Mouse (Mus musculus): ENCODE measurements around the gene Pdpr. TPM values are rescaled to one million over a fixed set of nuclear protein-coding genes. Genes with fewer than 3 reads are reported as not detected.
"Not testable (repeated sequence)": the region's sequence is repeated elsewhere in the genome, so short reads cannot be mapped to it uniquely, and the experiment has no call there.

Gene Pdpr
- total RNA-seq, 2 experiments from 2014 or later, result 42.5 TPM

GRCm38 (mm10) chr8:111083936-111084335 lies 10.5 kb upstream of the Pdpr start:
- not testable (repeated sequence) for DNase-seq (ENCODE audit: low spot score in 2 of 2)

DNA sequence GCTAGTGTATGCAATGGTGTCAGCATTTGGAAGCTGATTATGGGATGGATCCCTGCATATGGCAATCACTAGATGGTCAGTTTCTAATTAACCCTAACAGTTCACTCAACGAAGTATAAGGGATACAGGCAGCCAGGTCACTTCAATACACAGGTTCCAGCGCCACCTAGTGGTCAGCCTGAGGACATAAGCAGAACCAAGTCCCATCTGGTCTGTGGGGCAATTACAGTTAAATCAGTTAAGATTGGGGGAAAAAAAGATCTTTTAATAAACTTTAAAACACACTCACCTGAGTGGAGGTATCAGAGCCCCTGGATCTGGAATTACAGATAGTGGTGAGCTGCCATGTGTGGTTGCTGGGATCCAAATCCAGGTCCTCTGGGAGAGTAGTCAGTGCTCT lies 4.3 kb upstream of the Pdpr start:
- peak; percentile 77 for DNase-seq (ENCODE audit: low spot score in 2 of 2)

GRCm38 (mm10) chr8:111091706-111092105 lies 2.7 kb upstream of the Pdpr start:
- DNase-seq (ENCODE audit: low spot score in 2 of 2), result no peak

- not testable (repeated sequence) for DNase-seq (ENCODE audit: low spot score in 2 of 2)
Measured at GRCm38 (mm10) chr8:111092326-111092725, 2.1 kb upstream of the Pdpr start, which contains the start of gene Clec18a. Clec18a (minus strand) TSS chr8:111092426.

DNA sequence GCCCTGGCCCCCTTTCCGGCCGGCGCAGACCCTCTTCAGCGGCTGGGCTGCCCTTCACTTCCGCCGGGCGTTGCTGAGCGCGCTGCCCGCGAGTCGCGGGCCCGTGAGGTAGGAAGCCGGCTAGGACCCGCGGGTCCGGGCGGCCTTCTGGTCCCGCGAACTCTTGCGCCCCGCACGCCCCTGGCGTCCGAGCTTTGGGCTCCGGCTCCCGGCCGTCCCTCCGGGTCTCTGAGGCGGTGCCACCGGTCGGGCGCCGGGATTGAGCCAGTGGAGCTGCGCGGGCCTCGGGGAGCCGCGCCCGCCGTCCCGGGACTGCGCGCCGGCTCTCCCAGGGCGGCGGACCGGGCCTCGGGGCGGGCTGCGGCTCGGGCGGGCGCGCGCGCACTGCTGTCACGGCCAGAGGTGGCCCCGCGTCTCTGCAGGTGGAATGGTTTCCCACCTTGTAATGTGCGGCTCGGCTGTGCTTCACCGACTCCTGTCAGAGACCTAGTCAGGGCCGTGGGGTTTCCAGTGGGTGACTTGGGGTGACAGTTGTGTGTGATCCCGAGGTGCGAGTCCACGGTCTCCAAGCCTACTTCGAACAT lies 381 bp downstream of the Pdpr start:
- peak in 1 of 2 experiments; percentile 36 for DNase-seq (ENCODE audit: low spot score in 2 of 2)

GRCm38 (mm10) chr8:111114891-111115290 lies 20.5 kb downstream of the Pdpr start:
- DNase-seq (ENCODE audit: low spot score in 2 of 2), result no peak

- DNase-seq (ENCODE audit: low spot score in 2 of 2), result no peak
Measured at GRCm38 (mm10) chr8:111119481-111119880, 25.1 kb downstream of the Pdpr start.

GRCm38 (mm10) chr8:111130756-111131155 lies 36.3 kb downstream of the Pdpr start:
- no peak for DNase-seq (ENCODE audit: low spot score in 2 of 2)

DNA sequence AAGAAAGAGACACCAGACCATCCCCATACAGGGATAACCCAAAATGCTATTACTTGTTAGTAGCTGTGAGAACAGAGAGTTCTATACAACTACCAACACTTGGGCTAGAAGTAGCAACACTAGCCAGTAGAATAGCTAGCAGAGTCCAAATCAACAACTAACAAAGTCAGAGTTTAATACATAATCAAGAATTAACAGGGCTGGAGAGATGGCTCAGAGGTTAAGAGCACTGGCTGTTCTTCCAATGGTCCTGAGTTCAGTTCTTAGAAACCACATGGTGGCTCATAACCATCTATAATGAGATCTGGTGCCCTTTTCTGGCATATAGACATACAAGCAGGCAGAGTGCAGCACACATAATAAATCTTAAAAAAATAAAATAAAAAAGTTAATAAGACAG lies 48.1 kb downstream of the Pdpr start:
- no peak for DNase-seq (ENCODE audit: low spot score in 2 of 2)

GRCm38 (mm10) chr8:111144901-111145459 lies 50.5 kb downstream of the Pdpr start:
- peak in 1 of 2 experiments; percentile 29 for DNase-seq (ENCODE audit: low spot score in 2 of 2)

- DNase-seq (ENCODE audit: low spot score in 2 of 2), result peak; percentile 95
Measured at GRCm38 (mm10) chr8:111145460-111146012, 51.1 kb downstream of the Pdpr start.

DNA sequence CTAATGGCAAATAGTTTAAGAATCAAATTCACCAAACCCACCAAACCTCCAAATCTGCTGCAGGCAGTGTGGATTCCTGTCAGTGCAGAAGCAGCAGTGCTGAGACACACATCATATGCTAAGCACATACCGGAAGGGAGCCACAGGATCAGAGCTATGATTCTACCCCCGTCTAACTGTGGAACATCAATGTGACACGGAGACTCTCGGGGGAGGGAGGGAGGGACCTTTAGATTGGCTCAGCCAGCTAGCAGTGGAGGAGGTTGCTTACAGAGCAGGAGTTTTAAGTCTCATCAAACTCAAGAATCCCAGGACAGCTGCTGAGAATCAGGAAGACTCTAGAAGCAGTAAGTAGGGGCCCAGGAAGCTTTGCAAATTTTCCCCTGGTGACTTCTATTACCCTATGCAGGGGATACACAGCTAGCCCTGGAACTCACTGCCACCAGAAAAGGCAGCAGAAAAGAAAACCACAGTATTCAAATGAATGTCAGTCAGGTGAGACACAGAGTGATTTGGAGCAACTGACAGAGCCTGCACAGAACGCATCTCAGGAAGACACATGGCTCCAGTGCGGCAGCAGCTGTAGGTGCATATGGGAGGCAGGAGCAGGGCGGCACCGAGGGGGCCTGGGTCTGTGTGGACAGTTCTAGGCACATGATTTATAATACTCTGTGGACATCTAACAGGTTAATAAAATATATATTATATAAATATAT lies 61.4 kb downstream of the Pdpr start:
- no peak for DNase-seq (ENCODE audit: low spot score in 2 of 2)

DNA sequence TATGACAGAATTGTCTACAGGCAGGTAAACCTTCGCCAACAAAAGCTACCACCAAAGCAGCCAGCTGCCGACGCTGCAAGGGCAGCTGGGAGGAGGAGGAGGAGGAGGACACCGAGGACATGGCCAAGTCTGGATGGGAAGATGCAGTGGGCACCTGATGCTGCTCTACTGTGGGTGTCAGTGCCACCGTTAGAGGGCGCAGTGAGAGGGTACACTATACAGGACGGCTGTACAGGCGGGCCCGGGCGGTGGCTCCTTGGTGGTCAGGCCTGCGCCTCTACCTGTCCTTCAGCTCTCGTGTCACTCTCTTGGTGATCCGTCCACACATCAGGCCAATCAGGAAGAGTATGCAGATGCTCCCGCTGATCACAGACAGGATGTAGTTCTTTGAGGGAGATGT lies 63.2 kb downstream of the Pdpr start:
- peak; percentile 47 to 61 for DNase-seq (ENCODE audit: low spot score in 2 of 2)

- no peak for DNase-seq (ENCODE audit: low spot score in 2 of 2)
Measured at GRCm38 (mm10) chr8:111171661-111172060, 77.2 kb downstream of the Pdpr start.

- peak; percentile 63 to 69 for DNase-seq (ENCODE audit: low spot score in 2 of 2)
Measured at GRCm38 (mm10) chr8:111185472-111185947, 91.1 kb downstream of the Pdpr start.

Other genes with a start within 250 kb of the Pdpr start
- gene Cog4, start 248.0 kb upstream of the Pdpr start, total RNA-seq (2021), result 10 to 100 TPM; 78.4 to 92.3 TPM
- 10 to 100 TPM; 54.0 to 65.8 TPM for gene Sf3b3, start 247.8 kb upstream of the Pdpr start, total RNA-seq (2021)
- gene Fuk, start 192.1 kb upstream of the Pdpr start, total RNA-seq (2021), result 1 to 10 TPM; 8.3 to 8.7 TPM
- gene St3gal2, start 174.7 kb upstream of the Pdpr start, total RNA-seq (2021), result 10 to 100 TPM; 16.0 to 18.1 TPM
- 10 to 100 TPM; 37.2 to 37.3 TPM for gene Ddx19a, start 96.8 kb upstream of the Pdpr start, total RNA-seq (2021)
- 10 to 100 TPM in 1 of 2 experiments, 1 to 10 TPM in 1; 9.4 to 10.0 TPM for gene Ddx19b, start 62.9 kb upstream of the Pdpr start, total RNA-seq (2021)
- 100 to 1,000 TPM in 1 of 2 experiments, 10 to 100 TPM in 1; 81.9 to 140 TPM for gene Aars, start 61.5 kb upstream of the Pdpr start, total RNA-seq (2021)
- gene Exosc6, start 38.3 kb upstream of the Pdpr start, total RNA-seq (2021), result not detected
- gene Clec18a, start 2.2 kb upstream of the Pdpr start, total RNA-seq (2021), result not detected
- 100 to 1,000 TPM in 1 of 2 experiments, 10 to 100 TPM in 1; 97.6 to 124 TPM for gene Glg1, start 164.6 kb downstream of the Pdpr start, total RNA-seq (2021)
- 10 to 100 TPM; 30.8 to 54.7 TPM for gene Rfwd3, start 205.6 kb downstream of the Pdpr start, total RNA-seq (2021)
- 10 to 100 TPM in 1 of 2 experiments, 1 to 10 TPM in 1; 5.1 to 16.4 TPM for gene Mlkl, start 243.5 kb downstream of the Pdpr start, total RNA-seq (2021)

Data from adrenal gland, adult 18-20 months (tissue).